Mouse (Mus musculus) cerebellum, postnatal 36 days (tissue): ENCODE results near the gene Spats2l.
A peak's percentile ranks its signal among the peaks of the same experiment; 100 is the strongest.

Experiments used
- DNase-seq, 2 experiments: peaks; one replicate each; pipeline ENCODE4 v3.0.0; 2021 to 2022; ENCODE audit warnings: mixed read lengths in 2 of 2

Spats2l gene

DNA sequence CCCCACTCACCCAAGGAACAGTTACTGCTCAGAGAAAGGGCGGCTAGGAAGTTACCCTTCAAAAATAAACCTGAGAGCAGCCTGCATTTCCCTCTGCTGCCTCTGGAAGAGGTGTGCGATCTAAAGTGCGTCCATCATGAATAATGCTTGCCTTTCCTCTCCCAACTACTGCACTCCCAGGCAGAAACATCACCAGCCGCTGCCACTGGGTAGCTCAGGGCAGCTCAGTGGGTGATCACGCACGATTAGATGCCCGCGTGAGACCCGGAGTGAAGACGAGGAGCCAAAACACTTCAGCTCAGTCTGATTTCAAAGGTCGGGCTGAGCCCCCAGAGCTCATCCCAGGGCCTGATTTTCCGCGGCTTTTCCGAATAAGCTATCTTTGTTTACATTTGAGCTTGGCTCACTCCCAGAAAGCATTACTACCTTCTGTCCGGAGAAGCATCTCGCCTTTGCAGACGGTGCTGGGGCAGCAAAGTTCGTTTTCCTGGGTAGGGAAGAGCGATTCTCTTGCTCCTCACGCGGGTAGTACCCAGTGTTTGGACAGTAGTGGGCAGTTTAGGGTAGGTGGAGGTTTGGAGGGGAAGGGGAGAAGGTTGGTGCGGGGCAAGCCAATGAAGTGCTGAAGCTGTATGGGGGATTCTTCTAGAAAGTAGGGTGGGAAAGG is at the start of gene Spats2l:
Gene Spats2l, plus strand, starts transcription at position 162 of the 667 bp plus-strand sequence.
- DNase-seq, result peak; percentile 5 to 14

DNA sequence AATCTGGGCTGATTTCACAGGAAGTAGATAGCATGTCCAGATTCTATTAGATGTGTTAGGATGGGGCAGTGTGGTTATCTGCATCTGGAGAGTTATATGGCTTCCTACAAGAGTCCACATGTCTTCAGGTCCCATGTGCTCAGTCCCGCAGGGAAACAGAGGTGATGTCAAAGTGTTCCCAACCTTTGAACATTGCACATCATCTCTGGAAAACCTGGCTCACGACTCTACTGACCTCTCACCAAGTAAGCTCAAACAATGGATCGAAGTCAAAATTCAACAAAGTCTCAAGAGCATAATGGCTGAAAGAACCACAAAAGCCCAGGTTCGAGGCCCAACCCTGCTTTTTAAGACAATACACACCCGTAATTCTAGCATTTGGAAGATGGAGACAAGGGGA is 48.7 kb upstream of the Spats2l start:
- no peak for DNase-seq

DNA sequence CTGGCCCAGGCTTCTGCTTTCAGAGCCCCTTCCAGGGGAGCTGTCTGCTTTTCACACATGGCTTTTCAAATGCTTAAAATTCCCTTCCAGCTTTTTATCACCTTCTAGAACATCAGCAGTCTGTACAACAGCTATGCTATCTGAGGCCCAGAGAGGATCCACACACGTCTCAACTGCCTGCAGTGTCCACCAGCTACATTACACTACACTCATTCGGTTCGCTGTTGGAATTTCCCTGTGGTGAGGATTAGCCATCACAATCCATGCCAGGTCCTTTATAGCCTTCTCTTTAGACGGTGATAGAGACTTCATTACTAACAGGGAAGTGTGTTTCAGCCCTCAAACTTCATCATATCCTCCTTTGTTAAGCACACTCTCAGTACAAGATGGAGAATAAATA is 38.1 kb upstream of the Spats2l start:
- no peak for DNase-seq

DNA sequence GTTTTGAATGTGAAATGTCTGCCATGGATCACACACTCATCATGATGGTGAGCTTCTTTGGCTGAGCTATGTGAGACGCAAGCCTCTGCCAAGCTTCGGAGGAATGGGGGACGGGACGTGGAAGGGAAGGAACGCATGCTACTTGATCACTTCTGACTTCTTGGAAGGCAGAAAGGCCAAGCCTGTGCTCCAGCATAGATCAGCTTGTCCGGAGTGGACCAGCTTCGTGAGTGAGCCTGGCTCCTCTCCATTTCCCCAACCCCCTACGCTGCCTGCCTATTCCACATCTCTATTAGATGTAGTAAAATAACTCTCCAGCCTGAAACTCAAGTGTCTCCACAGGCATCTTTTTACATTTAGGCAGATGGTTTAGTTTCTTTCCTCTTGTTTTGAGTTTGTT is 32.2 kb upstream of the Spats2l start:
- DNase-seq, result no peak

DNA sequence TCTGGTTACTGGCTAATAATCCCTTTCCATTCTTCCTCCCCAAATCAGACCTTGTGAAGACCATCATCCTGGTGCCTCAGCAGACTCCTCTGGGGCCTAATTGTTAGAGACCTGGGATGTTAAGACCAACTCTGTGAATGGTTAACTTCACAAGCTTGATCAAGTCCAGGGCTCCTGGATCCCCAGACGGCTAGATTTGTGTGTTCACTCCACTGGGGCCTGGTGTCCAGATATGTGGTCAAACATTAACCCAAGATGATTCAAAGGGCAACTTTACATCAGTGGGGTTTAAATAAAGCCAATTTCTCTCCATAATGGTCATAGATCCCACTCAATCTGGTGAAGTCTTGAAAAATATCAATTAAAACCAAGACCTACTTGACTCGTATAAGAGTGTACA is 31.7 kb upstream of the Spats2l start:
- DNase-seq, result no peak

DNA sequence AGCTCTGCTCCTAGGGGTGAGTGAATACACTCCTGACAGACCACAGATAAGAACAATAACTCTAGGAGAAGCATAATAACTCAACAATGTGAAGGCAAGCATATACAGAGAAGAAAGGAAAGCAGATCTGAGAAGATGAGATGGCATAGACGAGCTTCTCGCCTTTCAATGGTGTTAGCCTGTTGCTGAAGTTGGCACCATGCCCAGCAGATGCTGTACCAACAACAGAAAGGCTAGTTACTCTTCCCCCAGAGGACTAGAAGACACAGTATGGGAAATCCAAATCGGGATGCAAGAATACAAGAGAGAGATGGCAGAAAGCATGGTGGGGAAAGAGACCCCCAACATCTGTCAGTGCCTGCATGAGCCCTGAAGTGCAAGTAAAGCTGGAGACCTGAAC is 22.2 kb upstream of the Spats2l start:
- DNase-seq, result no peak

DNA sequence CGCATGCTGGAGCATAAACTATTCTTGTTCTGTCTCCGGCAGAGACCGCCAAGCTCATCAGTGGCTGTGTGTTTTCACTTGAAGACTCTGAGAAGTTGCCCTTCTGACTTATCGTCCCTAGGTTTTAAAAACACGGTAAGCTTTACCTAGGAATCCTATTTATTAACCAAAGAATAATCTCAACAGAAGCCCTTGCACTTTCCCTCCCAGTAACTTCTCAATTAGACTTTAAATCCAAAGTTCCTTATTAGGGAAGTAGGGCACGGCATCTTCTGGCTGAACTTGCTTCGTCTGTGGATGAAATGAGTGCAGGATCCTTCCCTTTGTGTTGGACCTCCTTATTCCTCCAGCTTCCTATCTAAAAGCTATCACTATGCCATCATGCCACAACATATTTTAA is 7.6 kb upstream of the Spats2l start:
- DNase-seq, result no peak

DNA sequence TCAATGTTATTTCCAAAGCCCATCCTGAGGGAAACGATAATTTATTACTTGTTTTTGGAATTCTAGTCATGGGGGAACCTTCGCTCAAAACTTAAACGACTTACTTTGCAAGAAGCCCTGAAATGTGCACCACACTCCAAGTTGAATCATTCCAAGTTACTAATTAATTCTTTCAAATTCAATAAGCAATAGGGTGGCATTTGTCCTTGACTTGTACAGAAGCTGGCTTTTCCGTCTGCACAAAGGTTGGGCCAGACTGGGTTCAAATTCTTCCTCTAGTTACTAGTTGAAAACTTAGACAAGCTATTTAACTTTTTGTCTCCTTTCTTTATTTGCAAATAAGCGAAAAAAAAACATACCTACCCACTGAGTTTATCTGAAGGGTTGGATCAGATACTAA is 636 bp upstream of the Spats2l start:
- DNase-seq, result no peak

DNA sequence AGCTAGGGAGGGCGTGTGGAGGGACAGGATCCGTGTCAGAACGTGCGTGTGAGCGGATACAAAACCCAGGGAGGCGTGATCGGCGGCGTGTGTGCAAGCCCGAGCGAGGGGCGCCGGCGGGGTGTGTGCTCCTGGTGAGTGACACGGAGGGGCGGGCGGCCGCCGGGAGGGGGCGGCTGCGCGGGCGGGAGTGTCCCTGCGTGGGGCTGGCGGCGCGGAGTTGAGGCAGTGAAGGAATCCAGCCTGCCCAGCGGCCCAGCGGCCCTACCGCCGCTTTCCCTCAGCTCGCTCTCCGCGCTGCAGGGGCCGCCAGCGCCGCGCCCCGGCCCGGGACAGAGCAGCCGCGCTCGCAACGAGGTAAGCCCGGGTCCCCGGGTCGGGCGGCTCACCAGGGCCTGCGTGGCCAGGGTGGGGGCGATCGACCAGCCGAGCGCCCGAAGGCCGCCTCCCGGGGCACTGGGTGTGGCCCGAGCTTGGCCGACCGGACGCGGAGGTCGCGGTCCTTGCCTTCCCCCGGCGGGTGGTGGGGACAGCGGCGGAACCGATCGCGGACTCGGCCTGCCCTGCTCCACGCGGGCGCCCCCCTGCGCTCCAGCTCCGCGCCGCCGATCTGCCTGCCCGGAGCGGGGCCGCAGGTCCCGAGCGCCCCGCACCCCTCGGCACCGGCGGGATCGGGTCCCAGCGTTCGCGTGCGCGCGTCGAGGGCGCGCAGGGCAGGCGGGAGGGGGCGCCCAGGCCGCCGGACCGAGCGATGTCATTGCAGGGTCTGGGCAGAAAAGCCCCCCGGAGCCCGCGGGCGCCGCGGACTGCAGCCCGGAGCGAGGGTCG is 920 bp downstream of the Spats2l start:
- peak; percentile 16 to 36 for DNase-seq

DNA sequence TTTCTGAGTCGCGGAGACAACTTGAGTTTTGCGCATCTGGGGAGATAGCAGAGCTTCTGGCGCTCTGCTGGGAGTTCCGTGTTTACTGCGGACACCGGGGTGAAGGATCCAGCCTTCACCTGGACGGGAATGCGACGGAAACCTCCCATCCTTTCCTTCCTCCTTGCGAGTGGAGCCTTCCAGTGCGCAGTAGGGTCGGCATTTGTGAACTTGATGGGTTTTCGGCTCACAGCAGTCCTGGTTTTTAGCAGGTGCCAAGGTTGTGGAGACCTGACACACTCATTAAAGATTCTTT is 1.5 kb downstream of the Spats2l start:
- DNase-seq, result peak in 1 of 2 experiments; percentile 12

DNA sequence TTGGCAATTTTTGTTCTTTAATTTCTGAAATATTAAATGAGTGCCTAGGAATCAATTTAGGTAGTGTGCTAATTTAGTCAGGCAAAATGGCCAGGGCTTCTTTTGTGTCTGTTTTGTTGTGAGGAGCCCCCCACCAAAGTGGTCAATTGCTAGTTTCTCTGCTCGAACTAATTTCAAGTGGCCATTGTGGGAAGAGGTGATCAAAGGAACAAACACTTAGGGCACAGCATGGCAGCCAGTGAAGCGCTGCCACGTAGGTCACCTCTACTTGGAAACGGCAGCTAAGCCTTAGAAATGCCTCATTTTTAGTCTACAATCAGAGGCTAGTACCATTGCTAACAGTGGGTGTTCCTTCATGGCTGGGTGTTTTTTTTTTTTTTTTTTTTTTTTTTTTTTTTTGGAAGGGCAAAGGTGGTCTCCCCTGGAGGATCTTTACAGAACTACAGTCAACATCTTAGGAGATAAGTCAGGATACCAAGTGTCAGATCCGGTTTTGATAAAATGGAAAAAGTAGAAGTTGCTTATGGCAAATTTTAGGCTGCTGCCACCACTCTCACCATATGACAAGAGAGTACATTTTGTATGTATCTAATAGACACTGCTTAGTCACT is 2.8 kb downstream of the Spats2l start:
- DNase-seq, result no peak

DNA sequence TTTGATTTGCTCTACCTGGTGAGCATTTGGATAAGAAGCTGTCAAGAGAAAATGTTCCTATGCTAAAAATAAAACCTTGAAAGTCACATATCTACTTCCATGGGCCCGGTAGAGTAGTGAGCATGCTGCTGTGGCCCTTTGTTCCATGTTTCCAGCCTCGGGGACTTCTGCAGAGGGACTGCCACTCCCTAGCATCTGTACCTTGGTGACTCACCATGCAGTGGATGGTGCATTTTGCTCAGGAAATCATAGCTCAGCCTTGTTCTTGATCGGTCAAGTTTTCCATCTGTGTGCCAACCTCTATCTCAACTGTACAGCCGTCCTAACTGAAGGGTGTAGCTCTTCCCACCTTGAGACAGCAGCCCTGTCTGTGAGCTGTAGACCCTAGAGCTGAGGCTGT is 10.3 kb downstream of the Spats2l start:
- no peak for DNase-seq

DNA sequence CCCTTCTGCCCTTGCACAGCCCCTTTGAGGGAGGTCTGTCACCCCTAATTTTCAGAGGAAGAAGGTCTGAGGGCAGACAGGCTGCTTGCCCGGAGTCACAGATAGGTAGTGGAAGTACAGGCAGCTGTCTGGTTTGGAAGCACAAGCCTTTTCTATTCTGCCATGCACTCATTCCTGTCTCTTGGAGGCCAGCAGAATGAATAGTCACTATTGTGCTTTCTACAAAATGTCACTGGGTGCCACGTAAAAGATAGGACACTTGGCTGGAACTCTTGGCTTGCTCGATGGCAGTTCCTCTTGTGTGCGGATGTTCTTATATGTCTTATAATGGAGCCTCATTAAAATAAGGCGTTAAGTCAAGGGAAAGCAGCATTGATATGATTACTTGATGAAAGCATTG is 15.9 kb downstream of the Spats2l start:
- DNase-seq, result no peak

DNA sequence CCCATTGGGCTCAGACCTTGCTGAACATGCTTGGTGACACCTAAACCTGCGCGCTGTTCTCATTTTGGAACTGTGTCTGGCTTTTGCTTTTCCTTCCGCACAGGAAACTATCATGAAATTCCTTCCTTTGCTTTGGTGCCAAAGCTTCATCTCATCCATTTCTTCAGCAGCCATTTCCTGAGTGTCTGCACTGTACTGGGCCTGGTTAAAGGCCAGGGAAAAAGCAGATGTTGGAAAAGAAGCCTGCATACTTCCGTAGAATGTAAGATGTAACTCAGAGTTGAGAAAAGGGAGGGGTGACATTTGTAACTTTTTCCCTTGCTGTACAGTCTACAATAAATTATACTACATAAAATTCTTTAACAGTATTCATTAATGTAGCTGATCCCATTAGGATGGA is 18.2 kb downstream of the Spats2l start:
- no peak for DNase-seq

DNA sequence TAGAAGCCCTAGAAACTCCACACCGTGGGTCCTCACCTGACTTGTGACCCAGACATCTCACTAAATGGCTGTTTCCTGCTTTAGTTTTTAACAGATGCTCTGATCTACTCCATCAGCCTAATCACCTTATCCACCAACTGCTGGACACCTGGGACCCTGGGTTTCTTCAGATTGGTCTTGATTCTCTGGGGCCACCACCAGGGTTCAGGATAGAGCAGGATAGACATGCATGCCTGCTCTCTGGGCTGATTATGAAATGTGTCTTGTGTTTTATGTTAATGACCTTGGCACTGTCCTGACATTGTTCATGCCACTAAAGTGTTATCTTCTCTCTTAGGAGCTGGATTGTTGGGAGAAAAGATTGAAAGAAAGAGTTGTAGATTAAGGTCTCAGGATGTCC is 21.9 kb downstream of the Spats2l start:
- no peak for DNase-seq

DNA sequence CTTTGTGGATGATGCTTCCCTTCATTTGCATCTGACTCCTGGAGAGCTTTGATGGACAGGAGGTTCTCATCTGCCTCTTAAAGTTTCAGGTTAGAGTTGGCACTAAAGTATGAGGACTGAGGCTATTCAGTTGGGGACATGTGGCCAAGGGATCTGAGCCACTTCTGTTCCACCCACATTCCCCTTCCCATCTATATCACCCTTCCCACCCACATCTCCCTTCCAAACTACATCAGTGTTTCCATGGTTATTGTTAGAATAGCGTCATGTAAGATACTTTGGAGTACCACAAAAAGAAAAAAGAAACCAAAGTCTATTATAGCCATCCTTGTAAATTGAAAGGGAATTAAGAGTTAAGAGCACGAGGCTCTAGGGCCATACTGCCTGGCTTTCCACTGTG is 25.4 kb downstream of the Spats2l start:
- no peak for DNase-seq

DNA sequence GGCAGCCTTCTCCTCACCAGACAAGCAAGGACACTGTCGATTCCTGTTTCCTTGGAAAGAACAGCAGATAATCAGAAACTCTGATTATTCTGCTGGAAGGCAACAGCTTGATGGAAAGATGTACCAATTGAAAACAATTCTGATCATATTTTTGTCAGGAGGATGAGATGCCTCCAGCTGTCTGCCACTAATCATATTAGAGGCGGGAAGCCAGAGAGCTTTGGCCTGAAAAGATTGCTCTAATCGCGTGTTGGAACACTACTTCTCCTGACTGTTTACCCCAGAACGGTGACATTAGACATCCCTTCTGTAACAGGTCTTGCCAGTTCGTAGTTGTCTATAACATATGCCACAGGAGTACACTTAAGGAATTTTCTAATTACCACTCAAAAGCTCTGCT is 26.9 kb downstream of the Spats2l start:
- DNase-seq, result no peak

DNA sequence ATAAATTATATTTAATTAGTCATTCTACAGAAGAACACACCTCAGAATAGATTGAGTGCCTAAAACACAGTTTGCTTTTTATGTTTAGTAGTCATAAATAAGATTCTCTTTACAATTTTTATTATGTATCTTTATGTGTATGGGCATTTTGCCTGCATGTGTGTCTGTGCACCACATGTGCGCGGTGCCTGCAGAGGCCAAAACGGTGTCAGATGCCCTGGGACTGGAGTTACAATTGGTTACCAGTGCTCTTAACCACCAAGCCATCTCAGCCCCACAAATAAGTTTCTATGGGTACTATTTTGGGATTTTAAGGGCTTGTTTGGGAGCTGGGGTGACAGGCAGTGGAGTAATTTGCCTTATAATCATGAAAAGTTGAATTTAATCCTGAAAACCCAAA is 32.2 kb downstream of the Spats2l start:
- no peak for DNase-seq

DNA sequence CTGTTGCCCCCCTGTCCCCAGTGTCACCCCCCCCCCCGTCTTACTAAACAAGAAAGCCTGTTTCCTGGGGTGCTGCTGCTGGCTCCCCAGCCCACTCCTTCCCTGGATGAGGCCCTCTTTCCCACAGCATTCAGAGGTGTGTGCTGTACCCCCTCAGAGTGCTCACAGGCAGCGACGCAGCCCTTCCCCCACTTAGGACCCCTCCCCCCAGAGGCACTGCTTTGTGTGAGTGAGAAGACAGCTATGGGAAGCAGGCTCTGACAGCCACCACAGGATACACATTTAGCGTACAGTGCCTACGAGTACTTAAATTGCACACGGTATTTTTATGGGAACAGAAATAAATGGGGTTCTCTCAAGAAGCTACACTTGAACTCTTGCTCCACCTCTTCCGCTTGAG is 33.9 kb downstream of the Spats2l start:
- DNase-seq, result no peak

DNA sequence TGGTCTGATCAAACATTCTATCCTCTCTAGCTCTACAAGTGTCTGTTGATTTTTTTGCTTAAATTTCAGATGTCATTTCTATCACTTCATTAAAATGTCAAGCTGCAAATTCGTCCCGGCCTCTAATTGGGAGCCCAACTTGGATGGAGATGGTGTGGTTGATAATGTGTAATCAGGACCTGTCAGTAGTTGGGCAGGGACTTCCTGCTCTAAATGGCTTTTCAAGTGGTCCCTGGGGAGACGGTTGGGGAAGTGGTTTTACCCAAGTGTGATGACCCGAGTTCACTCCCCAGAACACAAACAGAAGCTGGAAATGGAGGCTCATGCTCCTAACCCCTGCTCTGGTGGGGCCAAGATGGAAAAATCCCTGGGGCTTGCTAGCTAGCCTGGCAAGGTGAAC is 36.3 kb downstream of the Spats2l start:
- DNase-seq, result no peak

DNA sequence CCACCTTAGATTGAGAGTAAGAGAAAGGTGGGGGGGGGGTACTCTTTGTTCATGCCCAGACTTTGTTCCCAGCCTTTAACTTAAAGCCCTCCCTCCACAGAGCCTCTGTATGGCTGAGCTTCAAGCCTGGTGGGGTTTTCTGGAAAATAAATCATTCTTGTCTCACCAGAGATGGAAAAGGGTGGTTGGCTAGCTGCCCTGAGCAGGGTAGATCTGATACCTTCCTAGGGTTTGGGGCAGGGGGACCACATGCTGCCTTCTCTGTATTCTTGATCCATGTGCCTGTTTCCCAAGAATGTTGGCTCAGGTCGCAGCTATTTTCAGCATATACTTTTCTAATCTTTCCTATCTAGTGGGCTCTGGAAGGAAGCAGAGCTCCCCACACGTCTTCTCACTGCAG is 43.1 kb downstream of the Spats2l start:
- no peak for DNase-seq

DNA sequence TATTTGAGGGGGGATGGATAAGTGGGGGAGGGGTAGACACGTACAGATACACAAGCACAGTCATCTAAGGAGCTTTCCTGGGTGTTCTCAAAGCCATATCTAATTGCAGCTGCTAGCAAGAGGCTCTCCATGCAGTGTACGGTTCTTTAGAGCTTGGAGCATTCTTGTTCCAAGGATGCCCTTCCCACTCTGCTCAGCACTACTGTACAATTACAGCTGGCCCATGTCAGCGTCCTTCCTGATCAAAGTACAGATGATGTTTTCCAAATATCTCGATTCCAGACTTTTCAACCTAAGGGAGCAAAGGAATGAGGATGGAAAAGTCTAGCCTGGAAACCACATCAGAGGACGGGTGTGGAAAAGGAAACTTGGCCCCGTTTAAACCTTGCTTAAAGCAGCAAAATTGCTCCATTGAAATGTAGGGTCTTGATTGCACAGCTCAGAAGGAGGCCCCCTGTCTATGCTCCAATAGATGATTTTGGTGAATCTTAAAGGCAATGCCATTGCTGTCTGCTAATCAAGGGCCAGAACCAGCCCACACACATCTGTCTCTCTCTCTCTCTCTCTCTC is 46.6 kb downstream of the Spats2l start:
- no peak for DNase-seq

DNA sequence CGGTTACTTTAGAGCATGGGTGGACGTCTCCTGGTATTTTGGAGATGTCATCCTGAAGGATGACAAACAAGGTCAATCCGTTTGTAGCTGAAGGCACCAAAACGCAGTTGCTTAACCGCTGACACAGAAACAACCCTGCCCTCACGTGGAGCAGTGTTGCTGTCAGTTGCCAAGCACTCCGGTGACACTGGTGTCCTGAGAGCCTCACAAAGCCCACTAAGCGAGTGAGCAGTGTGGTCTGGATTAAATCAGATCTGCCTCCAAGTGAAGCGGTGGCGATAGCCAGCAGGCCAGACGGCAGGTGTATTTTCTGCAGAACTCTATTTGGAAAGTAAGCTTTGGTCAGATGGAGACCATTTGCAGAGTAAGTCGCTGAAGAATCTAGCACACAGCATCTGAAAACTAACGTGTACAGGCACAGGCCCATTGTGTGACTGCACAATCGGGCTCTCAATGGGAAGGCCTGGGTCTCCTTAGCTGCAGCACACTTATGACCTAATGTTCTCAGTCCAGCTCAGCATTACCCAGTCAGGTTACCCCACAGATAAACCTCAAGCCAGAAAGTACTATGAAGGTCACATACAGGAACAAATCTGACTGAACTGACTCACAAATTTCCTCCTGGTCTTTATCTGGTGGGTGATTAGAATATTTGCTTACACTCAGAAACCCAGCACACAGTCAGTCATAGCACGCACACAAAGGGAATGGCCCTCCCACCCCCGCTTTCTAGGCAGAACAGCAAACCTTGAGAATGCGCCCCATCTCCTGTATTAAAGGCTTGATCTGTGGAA is 51.2 kb downstream of the Spats2l start:
- DNase-seq, result no peak
